ENCODE assay signal across 10 mouse cellular contexts in the genomic region with DNA sequence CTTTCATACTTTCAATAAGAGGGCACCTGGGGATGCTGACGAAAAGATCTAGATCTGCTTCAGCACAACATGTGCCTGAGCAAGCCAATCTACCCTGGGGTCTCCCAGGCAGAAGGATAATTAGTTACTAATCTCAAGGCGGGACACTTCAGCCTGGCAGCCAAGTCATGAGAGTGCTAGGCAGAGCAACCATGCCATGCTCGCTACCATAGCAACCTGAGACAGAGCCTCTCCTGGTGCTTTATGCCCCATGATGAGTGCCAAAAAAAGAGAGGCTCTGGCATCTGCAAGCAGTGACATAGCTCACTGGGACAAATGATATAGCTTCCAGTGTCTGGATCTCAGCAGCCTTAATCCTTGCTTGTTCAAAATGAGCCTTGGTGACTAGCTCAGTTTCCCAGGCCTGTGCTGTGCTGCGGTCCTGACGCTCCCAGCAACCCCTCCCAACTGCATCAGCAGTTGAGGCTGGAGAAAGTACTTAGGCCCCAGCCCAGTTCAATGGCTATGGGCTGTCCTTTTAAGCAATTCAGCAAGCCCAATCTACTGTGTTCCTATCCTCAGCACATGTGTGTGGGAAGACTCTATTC. TPM values are rescaled to one million over a fixed set of nuclear protein-coding genes. Genes with fewer than 3 reads are reported as not detected.
DNase-seq lines count a peak whose midpoint lies in the region; ATAC-seq lines count a peak whose summit lies in the region.
"Had no signal": no experiment of that assay in that cellular context is flagged by ENCODE, and none has a peak within 500 bp of the region (broad histone marks: within the 10 kb centered on the region; RNA-seq: fewer than 3 reads in every experiment).

No protein-coding gene starts in this region.

- no peak overlapping the region for H3K4me2 ChIP-seq in forebrain, embryonic 16.5 days (ENCODE audit: low read length)
- H3K4me2 ChIP-seq in midbrain, embryonic 11.5 days: no peak overlapping the region

- 66% methylated on average over 5 of the region's 5 CpGs for WGBS in heart, embryonic 10.5 days
- 13% methylated on average over 5 of the region's 5 CpGs for WGBS in forebrain, embryonic 16.5 days
- WGBS in midbrain, embryonic 11.5 days: 20% methylated on average over 5 of the region's 5 CpGs

- peaks cover 21% of the 10 kb centered on the region for H3K4me1 ChIP-seq in heart, embryonic 10.5 days
- peaks cover 48% of the 10 kb centered on the region for H3K4me1 ChIP-seq in forebrain, embryonic 16.5 days (replicated peaks; ENCODE audit: control insufficient read depth, insufficient read depth, low read length)
- H3K4me1 ChIP-seq in midbrain, embryonic 11.5 days (ENCODE audit: control insufficient read depth, insufficient read depth, low read length): peaks cover 25% of the 10 kb centered on the region

- no peaks in the 10 kb centered on the region for H3K9me3 ChIP-seq in heart, embryonic 10.5 days
- H3K9me3 ChIP-seq in forebrain, embryonic 16.5 days (ENCODE audit: control insufficient read depth, low read length): no peaks in the 10 kb centered on the region
- no peaks in the 10 kb centered on the region for H3K9me3 ChIP-seq in midbrain, embryonic 11.5 days (ENCODE audit: control insufficient read depth, low read length)

- peak; percentile 92 for ATAC-seq in forebrain, embryonic 16.5 days
- peak; percentile 59 for ATAC-seq in midbrain, embryonic 11.5 days (ENCODE audit: low FRiP score)

- no peaks in the 10 kb centered on the region for H3K36me3 ChIP-seq in heart, embryonic 10.5 days
- H3K36me3 ChIP-seq in forebrain, embryonic 16.5 days (ENCODE audit: control insufficient read depth, insufficient read depth): no peaks in the 10 kb centered on the region
- H3K36me3 ChIP-seq in midbrain, embryonic 11.5 days (ENCODE audit: control insufficient read depth, insufficient read depth, low read length): no peaks in the 10 kb centered on the region

- peak; percentile 36 for DNase-seq in heart, postnatal 4 days
- no peak for DNase-seq in heart, embryonic 10.5 days (ENCODE audit: low spot score)
- peak; percentile 61 to 68 for DNase-seq in cerebellum, postnatal 14 days
- no peak for DNase-seq in midbrain, embryonic 11.5 days (ENCODE audit: low spot score, missing footprints)
- DNase-seq in ovary, adult 18-20 months (ENCODE audit: low spot score): no peak
- DNase-seq in gastrocnemius, postnatal 36 days: no peak
- no peak for DNase-seq in ovary, postnatal 14 days (ENCODE audit: low spot score)

- intact Hi-C loops in gastrocnemius, postnatal 36 days (cut with DNase I): no loop called here

- H3K27ac ChIP-seq in heart, embryonic 10.5 days: no peak overlapping the region
- H3K27ac ChIP-seq in forebrain, embryonic 16.5 days (ENCODE audit: low read length): peak overlapping the region; percentile 89
- H3K27ac ChIP-seq in midbrain, embryonic 11.5 days (ENCODE audit: low read depth, low read length): peak overlapping the region; percentile 52
- H3K27ac ChIP-seq: heart, adult 2 months had no signal

- H3K4me3 ChIP-seq in heart, embryonic 10.5 days: no peak overlapping the region
- no peak overlapping the region for H3K4me3 ChIP-seq in forebrain, embryonic 16.5 days (replicated peaks; ENCODE audit: low read length)
- H3K4me3 ChIP-seq in midbrain, embryonic 11.5 days (ENCODE audit: low read depth, low read length): no peak overlapping the region
- H3K4me3 ChIP-seq: heart, adult 2 months; myocyte had no signal

- peaks cover 6% of the 10 kb centered on the region; the same call in 1 of the 2 replicates for H3K27me3 ChIP-seq in heart, embryonic 10.5 days (ENCODE audit: insufficient read depth, poor library complexity, severe bottlenecking)
- H3K27me3 ChIP-seq in forebrain, embryonic 16.5 days (replicated peaks; ENCODE audit: control insufficient read depth, insufficient read depth, low read length): no peaks in the 10 kb centered on the region
- no peaks in the 10 kb centered on the region for H3K27me3 ChIP-seq in midbrain, embryonic 11.5 days (ENCODE audit: control insufficient read depth, insufficient read depth, low read length)

- H3K9ac ChIP-seq in forebrain, embryonic 16.5 days (replicated peaks; ENCODE audit: low read depth, low read length): no peak overlapping the region
- no peak overlapping the region for H3K9ac ChIP-seq in midbrain, embryonic 11.5 days (ENCODE audit: low read length)

RNA-seq across cellular contexts. Expression of gene Celsr1, which starts 32.8 kb away (rescaled TPM):
- total RNA-seq in heart, postnatal 4 days (2021): 10 to 100 TPM; 20.0 to 21.3 TPM
- polyA plus RNA-seq in heart, embryonic 10.5 days (2016; fragmentation: Nextera tagmentation; extraction: Ambion mirVana): 1.3 and 2.3 TPM in 2 replicates
- 4.6 and 5.6 TPM in 2 replicates for polyA plus RNA-seq in forebrain, embryonic 16.5 days (2015; fragmentation: Nextera tagmentation; extraction: Ambion mirVana)
- polyA plus RNA-seq in midbrain, embryonic 11.5 days (2014; fragmentation: Nextera tagmentation; extraction: Ambion mirVana): 4.1 and 4.9 TPM in 2 replicates
- total RNA-seq in gastrocnemius, postnatal 36 days (2021): under 1 TPM; 0.10 to 0.37 TPM

RNA-seq across cellular contexts. Expression of gene Gramd4, which starts 56.7 kb away (rescaled TPM):
- total RNA-seq in heart, postnatal 4 days (2021): 10 to 100 TPM; 30.1 to 33.6 TPM
- polyA plus RNA-seq in heart, embryonic 10.5 days (2016; fragmentation: Nextera tagmentation; extraction: Ambion mirVana): 9.6 and 11.6 TPM in 2 replicates
- 56.8 and 57.8 TPM in 2 replicates for polyA plus RNA-seq in forebrain, embryonic 16.5 days (2015; fragmentation: Nextera tagmentation; extraction: Ambion mirVana)
- polyA plus RNA-seq in midbrain, embryonic 11.5 days (2014; fragmentation: Nextera tagmentation; extraction: Ambion mirVana): 7.8 and 8.9 TPM in 2 replicates
- total RNA-seq in gastrocnemius, postnatal 36 days (2021): 1 to 10 TPM; 5.1 to 5.9 TPM

Comparison
In these comparisons a context has a peak if more than half of its experiments do, and no peak if none do; other contexts are left out.
1. DNase-seq: peak in heart, postnatal 4 days (single experiment) and cerebellum, postnatal 14 days (2 of 2); none in heart, embryonic 10.5 days (single experiment), midbrain, embryonic 11.5 days (single experiment), ovary, adult 18-20 months (single experiment), gastrocnemius, postnatal 36 days (0 of 2) and ovary, postnatal 14 days (single experiment).